Mouse (Mus musculus): ENCODE measurements around the gene Cyba.

Gene Cyba

GRCm38 (mm10) chr8:122421376-122422070 is 11.2 kb downstream of the Cyba start, which contains the start of gene Il17c:
TSS of gene Il17c (plus strand) at chr8:122422020.
- peak in 1 of 2 experiments; percentile 51 for DNase-seq

GRCm38 (mm10) chr8:122419881-122420555 is 12.7 kb downstream of the Cyba start:
- DNase-seq = no peak

- no peak for DNase-seq
These were observed 17.2 kb downstream of the Cyba start for GRCm38 (mm10) chr8:122415554-122415953.

GRCm38 (mm10) chr8:122414311-122414710 is 18.4 kb downstream of the Cyba start:
- no peak for DNase-seq

- no peak for DNase-seq
These were observed 25.1 kb downstream of the Cyba start for GRCm38 (mm10) chr8:122407678-122408077.

GRCm38 (mm10) chr8:122405146-122405805 is 27.5 kb downstream of the Cyba start:
- no peak for DNase-seq

- DNase-seq = no peak
These were observed 34.5 kb downstream of the Cyba start for GRCm38 (mm10) chr8:122398186-122398585.

GRCm38 (mm10) chr8:122395291-122395690 is 37.4 kb downstream of the Cyba start:
- no peak for DNase-seq

- no peak for DNase-seq
These were observed 39.0 kb downstream of the Cyba start for GRCm38 (mm10) chr8:122393717-122394116.

GRCm38 (mm10) chr8:122390758-122391157 is 42.0 kb downstream of the Cyba start:
- no peak for DNase-seq

- no peak for DNase-seq
These were observed 43.4 kb downstream of the Cyba start for GRCm38 (mm10) chr8:122389357-122389756.

GRCm38 (mm10) chr8:122383039-122383438 is 49.7 kb downstream of the Cyba start:
- no peak for DNase-seq

GRCm38 (mm10) chr8:122376365-122377231 is 56.1 kb downstream of the Cyba start, which contains the start of gene Zc3h18:
TSS of gene Zc3h18 (plus strand) at chr8:122376609.
- peak; percentile 99 for DNase-seq

- no peak for DNase-seq
These were observed 56.9 kb downstream of the Cyba start for GRCm38 (mm10) chr8:122375751-122376364.

GRCm38 (mm10) chr8:122375320-122375719 is 57.4 kb downstream of the Cyba start:
- no peak for DNase-seq

Data from lung, adult 18-20 months (tissue).